Mouse (Mus musculus) stomach, postnatal 0 days (tissue): ENCODE data around the gene Gpank1.

Experiments used
- CTCF ChIP-seq: IDR thresholded peaks from 2 replicates; pipeline ENCODE4 v1.5.1; 2016; ENCODE audit warnings: antibody characterized with exemption, low read depth, mild to moderate bottlenecking, moderate library complexity
- EP300 ChIP-seq: optimal IDR thresholded peaks from 2 replicates; pipeline ENCODE3; 2016; ENCODE audit warnings: antibody characterized with exemption

- no peak for TF ChIP-seq CTCF
- no peak for TF ChIP-seq EP300
These were observed 4.3 kb downstream of the Gpank1 start for GRCm38 (mm10) chr17:35125578-35125977.
